Mouse (Mus musculus) limb, embryonic 13.5 days (tissue): ENCODE data around the gene Nop53. TPM values are rescaled to one million over a fixed set of nuclear protein-coding genes. Genes with fewer than 3 reads are reported as not detected.

Experiments
- ATAC-seq: fragments of 200-750 bp; cut with Nextera tagmentation; 2 replicates; pipeline ENCODE4 v1.8.0; 2017; ENCODE audit warnings: low read depth, moderate number of reproducible peaks, moderate TSS enrichment; ENCODE audit not compliant: low FRiP score
- H3K27ac ChIP-seq: fragments of 300-500 bp; sonication (generic); 2 replicates; pipeline ENCODE4 v1.5.1; 2015; ENCODE audit warnings: inconsistent platforms, mild to moderate bottlenecking, moderate library complexity
- H3K27me3 ChIP-seq: fragments of 300-500 bp; sonication (generic); 2 replicates; pipeline ENCODE4 v1.6.1; 2015; ENCODE audit warnings: mild to moderate bottlenecking, inconsistent platforms
- H3K36me3 ChIP-seq: fragments of 300-500 bp; sonication (generic); 2 replicates; pipeline ENCODE4 v1.6.1; 2015; ENCODE audit warnings: inconsistent platforms, mild to moderate bottlenecking, moderate library complexity
- H3K4me1 ChIP-seq: fragments of 300-500 bp; sonication (generic); 2 replicates; pipeline ENCODE4 v1.6.1; 2015; ENCODE audit warnings: inconsistent platforms
- H3K4me2 ChIP-seq: fragments of 300-500 bp; sonication (generic); replicated peaks from 2 replicates; pipeline ENCODE4 v1.6.1; 2015; ENCODE audit warnings: inconsistent platforms, mild to moderate bottlenecking, moderate library complexity
- H3K4me3 ChIP-seq: fragments of 300-500 bp; sonication (generic); 2 replicates; pipeline ENCODE4 v1.5.1; 2015; ENCODE audit warnings: moderate library complexity, mild to moderate bottlenecking, inconsistent platforms
- H3K9ac ChIP-seq: fragments of 300-500 bp; sonication (generic); 2 replicates; pipeline ENCODE4 v1.6.1; 2015; ENCODE audit warnings: mild to moderate bottlenecking, inconsistent platforms
- H3K9me3 ChIP-seq: fragments of 300-500 bp; sonication (generic); 2 replicates; pipeline ENCODE4 v1.6.1; 2016; ENCODE audit warnings: inconsistent platforms
- WGBS: fragments of 180-500 bp; shearing (Covaris S2); methylation state at CpG from one replicate; pipeline ENCODE4 v1.1.7; 2015; 5-methylcytosine and 5-hydroxymethylcytosine counted together
- polyA plus RNA-seq: library from polyadenylated mRNA; unstranded; fragments of >200 nt; fragmentation: Nextera tagmentation; extraction: Ambion mirVana; gene quantifications from 2 replicates; pipeline ENCODE4 v1.2.1, GENCODE M21; 2015

Nop53 gene
- polyA plus RNA-seq, 1 experiment from 2014 or later = 184 TPM

GRCm38 (mm10) chr7:15954978-15955443 lies 9.1 kb upstream of the Nop53 start:
- no peak overlapping the region for H3K27ac ChIP-seq
- peaks cover 55% of the 10 kb centered on the region for H3K36me3 ChIP-seq
- peaks cover 11% of the 10 kb centered on the region for H3K4me1 ChIP-seq
- peak overlapping the region; percentile 17 for H3K4me3 ChIP-seq
- peaks cover 23% of the 10 kb centered on the region for H3K27me3 ChIP-seq
- peak overlapping the region; percentile 35; the same call in 1 of the 2 replicates for H3K9ac ChIP-seq
- peak overlapping the region; percentile 55 for H3K4me2 ChIP-seq
- WGBS = 6% methylated on average over 21 of the region's 21 CpGs
- peak; percentile 55; the same call in 1 of the 2 replicates for ATAC-seq
- H3K9me3 ChIP-seq = 0 out of 2 replicates have a peak, but pooled peaks cover 5% of the 10 kb centered on the region

GRCm38 (mm10) chr7:15954436-15954835 lies 8.6 kb upstream of the Nop53 start:
- no peak overlapping the region for H3K4me2 ChIP-seq
- H3K4me3 ChIP-seq = no peak overlapping the region
- no peak for ATAC-seq
- H3K27ac ChIP-seq = no peak overlapping the region
- peaks cover 61% of the 10 kb centered on the region for H3K36me3 ChIP-seq
- no peak overlapping the region for H3K9ac ChIP-seq
- H3K9me3 ChIP-seq = 0 out of 2 replicates have a peak, but pooled peaks cover 5% of the 10 kb centered on the region
- H3K27me3 ChIP-seq = peaks cover 25% of the 10 kb centered on the region
- H3K4me1 ChIP-seq = peaks cover 11% of the 10 kb centered on the region
- WGBS = 86% methylated on average over 7 of the region's 7 CpGs

- H3K36me3 ChIP-seq = peaks cover 61% of the 10 kb centered on the region
- ATAC-seq = no peak
Measured at GRCm38 (mm10) chr7:15953307-15954074, 7.6 kb upstream of the Nop53 start.

GRCm38 (mm10) chr7:15952416-15952815 lies 6.5 kb upstream of the Nop53 start:
- WGBS = 74% methylated on average over 3 of the region's 3 CpGs
- ATAC-seq = no peak
- H3K4me3 ChIP-seq = no peak overlapping the region
- peaks cover 27% of the 10 kb centered on the region for H3K27me3 ChIP-seq
- H3K4me1 ChIP-seq = peaks cover 24% of the 10 kb centered on the region
- peaks cover 51% of the 10 kb centered on the region for H3K36me3 ChIP-seq
- 0 out of 2 replicates have a peak, but pooled peaks cover 5% of the 10 kb centered on the region for H3K9me3 ChIP-seq
- no peak overlapping the region for H3K4me2 ChIP-seq
- no peak overlapping the region for H3K27ac ChIP-seq
- no peak overlapping the region for H3K9ac ChIP-seq

More at GRCm38 (mm10) chr7:15953307-15954074, 7.6 kb upstream of the Nop53 start:
- Histone ChIP-seq H3K9ac (no peak overlapping the region), H3K9me3 (0 out of 2 replicates have a peak, but pooled peaks cover 5% of the 10 kb centered on the region), H3K27me3 (peaks cover 27% of the 10 kb centered on the region), H3K27ac (no peak overlapping the region), H3K4me2 (no peak overlapping the region), H3K4me3 (no peak overlapping the region), H3K4me1 (peaks cover 18% of the 10 kb centered on the region)
- 91% methylated on average over 13 of the region's 13 CpGs for WGBS

- H3K9me3 ChIP-seq = 0 out of 2 replicates have a peak, but pooled peaks cover 5% of the 10 kb centered on the region
- H3K4me3 ChIP-seq = no peak overlapping the region
- H3K4me2 ChIP-seq = no peak overlapping the region
- peaks cover 18% of the 10 kb centered on the region for H3K4me1 ChIP-seq
- H3K9ac ChIP-seq = no peak overlapping the region
- H3K27ac ChIP-seq = no peak overlapping the region
- peaks cover 12% of the 10 kb centered on the region; the same call in 1 of the 2 replicates for H3K27me3 ChIP-seq
- 85% methylated on average over 15 of the region's 15 CpGs for WGBS
- no peak for ATAC-seq
- H3K36me3 ChIP-seq = peaks cover 39% of the 10 kb centered on the region
Measured at GRCm38 (mm10) chr7:15950008-15950407, 4.1 kb upstream of the Nop53 start.

- 0 out of 2 replicates have a peak, but pooled peaks cover 5% of the 10 kb centered on the region for H3K9me3 ChIP-seq
- no peak overlapping the region for H3K4me2 ChIP-seq
- WGBS = 81% methylated on average over 7 of the region's 7 CpGs
- no peak for ATAC-seq
- H3K36me3 ChIP-seq = peaks cover 41% of the 10 kb centered on the region
- H3K27ac ChIP-seq = no peak overlapping the region
- 0 out of 2 replicates have a peak, but pooled peaks cover 5% of the 10 kb centered on the region for H3K27me3 ChIP-seq
- H3K4me3 ChIP-seq = no peak overlapping the region
- no peak overlapping the region for H3K9ac ChIP-seq
- peaks cover 22% of the 10 kb centered on the region for H3K4me1 ChIP-seq
Measured at GRCm38 (mm10) chr7:15949216-15949790, 3.4 kb upstream of the Nop53 start.

- Histone ChIP-seq H3K9ac (peak overlapping the region; percentile 59; the same call in 1 of the 2 replicates), H3K27ac (no peak overlapping the region), H3K4me3 (peak overlapping the region; percentile 28), H3K9me3 (0 out of 2 replicates have a peak, but pooled peaks cover 3% of the 10 kb centered on the region), H3K36me3 (peaks cover 43% of the 10 kb centered on the region), H3K27me3 (0 out of 2 replicates have a peak, but pooled peaks cover 4% of the 10 kb centered on the region), H3K4me2 (peak overlapping the region; percentile 59), H3K4me1 (peaks cover 27% of the 10 kb centered on the region)
- peak; percentile 55 for ATAC-seq
- WGBS = 4% methylated on average over 23 of the region's 23 CpGs
Measured at GRCm38 (mm10) chr7:15948381-15948941, 2.6 kb upstream of the Nop53 start.

DNA sequence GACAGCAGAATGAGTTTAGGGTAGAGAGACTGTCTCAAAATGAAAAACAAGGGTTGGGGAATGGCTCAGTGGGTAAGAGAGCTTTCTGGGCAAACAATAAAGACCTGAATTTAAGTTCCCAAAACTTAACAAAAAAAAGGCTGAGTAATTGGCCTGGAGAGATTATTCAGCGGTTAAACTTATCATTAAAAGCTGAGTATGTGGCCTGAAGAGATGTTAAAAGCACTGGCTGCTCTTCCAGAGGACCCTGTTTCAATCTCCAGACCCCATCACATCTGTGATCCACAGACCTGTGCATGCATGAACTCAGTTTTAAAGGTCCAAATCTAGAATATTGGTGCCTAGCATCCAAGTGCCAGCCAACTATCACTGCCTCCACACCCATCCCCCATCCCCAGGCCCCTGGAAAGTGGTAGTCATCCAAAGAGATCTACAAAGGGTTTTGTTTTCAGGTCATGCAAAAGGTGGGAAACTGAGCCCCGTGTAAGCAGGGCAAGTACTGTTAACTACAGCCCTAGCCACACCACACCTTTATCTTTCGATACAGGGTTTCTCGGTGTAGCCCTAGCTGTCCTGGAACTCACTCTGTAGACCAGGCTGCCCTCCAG lies 1.9 kb upstream of the Nop53 start:
- 50% methylated on average over 4 of the region's 4 CpGs for WGBS
- ATAC-seq = peak; percentile 18; the same call in 1 of the 2 replicates
- Histone ChIP-seq H3K27me3 (0 out of 2 replicates have a peak, but pooled peaks cover 4% of the 10 kb centered on the region), H3K36me3 (peaks cover 43% of the 10 kb centered on the region), H3K4me2 (peak overlapping the region; percentile 59), H3K9me3 (no peaks in the 10 kb centered on the region), H3K27ac (no peak overlapping the region), H3K4me3 (0 out of 2 replicates have a peak overlapping the region, but pooled peaks have one; percentile 28), H3K9ac (no peak overlapping the region), H3K4me1 (peaks cover 27% of the 10 kb centered on the region)

GRCm38 (mm10) chr7:15945211-15945610 lies 663 bp downstream of the Nop53 start:
- Histone ChIP-seq H3K4me1 (peaks cover 27% of the 10 kb centered on the region), H3K27ac (peak overlapping the region; percentile 93), H3K36me3 (peaks cover 51% of the 10 kb centered on the region), H3K27me3 (0 out of 2 replicates have a peak, but pooled peaks cover 4% of the 10 kb centered on the region), H3K4me2 (peak overlapping the region; percentile 91), H3K4me3 (peak overlapping the region; percentile 69), H3K9me3 (no peaks in the 10 kb centered on the region), H3K9ac (peak overlapping the region; percentile 75)
- 7% methylated on average over 8 of the region's 8 CpGs for WGBS
- ATAC-seq = no peak

GRCm38 (mm10) chr7:15944311-15944710 lies 1.6 kb downstream of the Nop53 start:
- H3K27ac ChIP-seq = no peak overlapping the region
- H3K9me3 ChIP-seq = no peaks in the 10 kb centered on the region
- 0 out of 2 replicates have a peak, but pooled peaks cover under 1% of the 10 kb centered on the region for H3K27me3 ChIP-seq
- ATAC-seq = no peak
- H3K4me2 ChIP-seq = peak overlapping the region; percentile 91
- WGBS = 92% methylated on average over 1 of the region's 1 CpGs
- peaks cover 27% of the 10 kb centered on the region for H3K4me1 ChIP-seq
- peak overlapping the region; percentile 69 for H3K4me3 ChIP-seq
- H3K9ac ChIP-seq = peak overlapping the region; percentile 25; the same call in 1 of the 2 replicates
- H3K36me3 ChIP-seq = peaks cover 52% of the 10 kb centered on the region

DNA sequence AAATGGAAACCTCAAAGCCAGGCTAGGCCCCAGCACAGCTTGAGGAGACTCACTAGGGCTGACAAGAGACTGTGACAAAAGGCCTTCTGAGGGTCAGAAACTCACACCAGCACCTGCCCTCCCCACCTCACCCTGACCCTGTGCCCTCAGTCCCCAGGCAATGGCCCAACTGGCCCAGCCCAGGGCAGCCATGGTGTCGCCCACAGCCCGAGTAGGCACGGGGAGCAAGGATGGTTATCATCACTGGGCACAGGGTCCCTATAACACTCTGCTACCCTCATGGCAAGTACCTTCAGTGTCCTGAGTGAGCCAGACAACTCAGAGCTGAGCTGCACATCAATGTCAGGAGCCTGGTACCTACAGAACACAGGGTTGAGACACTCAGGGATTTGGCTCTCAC lies 7.3 kb downstream of the Nop53 start:
- H3K36me3 ChIP-seq = peaks cover 86% of the 10 kb centered on the region
- WGBS = 98% methylated on average over 3 of the region's 3 CpGs

More for the DNA sequence above, 7.3 kb downstream of the Nop53 start:
- no peak overlapping the region; the same call in 1 of the 2 replicates for H3K27ac ChIP-seq
- no peak overlapping the region for H3K4me3 ChIP-seq
- H3K4me2 ChIP-seq = no peak overlapping the region
- H3K9me3 ChIP-seq = no peaks in the 10 kb centered on the region
- no peaks in the 10 kb centered on the region for H3K27me3 ChIP-seq
- no peak overlapping the region for H3K9ac ChIP-seq
- H3K4me1 ChIP-seq = peaks cover 3% of the 10 kb centered on the region; the same call in 1 of the 2 replicates
- no peak for ATAC-seq
